Mouse (Mus musculus) erythroblast, embryonic 14.5 days (primary cell): ENCODE results near the gene Cd300c2. TPM values are rescaled to one million over a fixed set of nuclear protein-coding genes. Genes with fewer than 3 reads are reported as not detected.

ENCODE experiments used
- H3K27me3 ChIP-seq: 2 replicates; pipeline ENCODE4 v1.6.1; 2012; ENCODE audit warnings: inconsistent platforms; ENCODE audit not compliant: control insufficient read depth
- H3K36me3 ChIP-seq: 2 replicates; pipeline ENCODE4 v1.6.1; 2012; ENCODE audit warnings: mild to moderate bottlenecking, inconsistent platforms; ENCODE audit not compliant: control insufficient read depth
- H3K4me1 ChIP-seq: 2 replicates; pipeline ENCODE4 v1.6.1; 2012; ENCODE audit warnings: inconsistent platforms; ENCODE audit not compliant: control insufficient read depth
- H3K4me3 ChIP-seq: replicated peaks from 2 replicates; pipeline ENCODE3; 2012; ENCODE audit warnings: moderate library complexity, mild to moderate bottlenecking, inconsistent platforms
- H3K9me3 ChIP-seq: 2 replicates; pipeline ENCODE4 v1.6.1; 2012; ENCODE audit warnings: low read length, inconsistent platforms, mixed read lengths; ENCODE audit not compliant: control insufficient read depth
- GATA1 ChIP-seq: IDR thresholded peaks from 2 replicates; pipeline ENCODE4 v1.6.1; 2012; ENCODE audit warnings: low read length, inconsistent platforms, mixed read lengths
- TAL1 ChIP-seq: IDR thresholded peaks from 3 replicates; pipeline ENCODE4 v1.6.1; 2012; ENCODE audit warnings: low read length, inconsistent platforms, mixed read lengths
- polyA plus RNA-seq: library from polyadenylated mRNA; stranded (reverse); fragments of >175 nt; gene quantifications from 2 replicates; pipeline ENCODE4 v1.2.3, GENCODE M21; 2012

Gene Cd300c2
- polyA plus RNA-seq, 1 experiment: not detected

DNA sequence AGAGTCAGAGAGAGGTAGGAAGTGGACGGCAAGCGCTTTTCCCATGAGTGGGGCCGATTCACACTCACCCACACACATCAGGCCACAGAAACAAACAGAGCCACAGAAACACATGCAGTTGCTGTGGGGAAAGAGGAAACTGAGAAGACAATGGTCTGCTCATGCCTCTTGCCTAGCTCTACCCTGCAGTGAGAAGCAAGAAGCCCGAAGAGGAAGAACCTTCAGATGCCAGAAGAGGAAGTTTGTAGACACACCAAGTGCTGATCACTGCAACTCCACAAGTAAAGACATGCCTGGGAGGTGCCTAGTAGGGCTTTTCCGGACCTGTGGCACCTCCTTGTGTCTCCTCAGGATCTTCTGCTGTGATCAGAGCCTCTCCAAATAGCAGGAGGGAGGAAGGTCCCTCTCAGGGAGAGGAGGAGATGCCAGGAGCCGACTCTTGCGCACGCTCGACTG lies 32.9 kb downstream of the Cd300c2 start, which contains the start of gene Cd300c:
Gene Cd300c (minus strand): TSS at position 406 of the 456 bp plus-strand sequence.
- Histone ChIP-seq H3K36me3 (no peaks in the 10 kb centered on the region), H3K9me3 (no peaks in the 10 kb centered on the region), H3K27me3 (no peaks in the 10 kb centered on the region), H3K4me1 (no peaks in the 10 kb centered on the region), H3K4me3 (no peak within 1 kb of the TSS)
- TF ChIP-seq GATA1 (no peak), TAL1 (no peak)

DNA sequence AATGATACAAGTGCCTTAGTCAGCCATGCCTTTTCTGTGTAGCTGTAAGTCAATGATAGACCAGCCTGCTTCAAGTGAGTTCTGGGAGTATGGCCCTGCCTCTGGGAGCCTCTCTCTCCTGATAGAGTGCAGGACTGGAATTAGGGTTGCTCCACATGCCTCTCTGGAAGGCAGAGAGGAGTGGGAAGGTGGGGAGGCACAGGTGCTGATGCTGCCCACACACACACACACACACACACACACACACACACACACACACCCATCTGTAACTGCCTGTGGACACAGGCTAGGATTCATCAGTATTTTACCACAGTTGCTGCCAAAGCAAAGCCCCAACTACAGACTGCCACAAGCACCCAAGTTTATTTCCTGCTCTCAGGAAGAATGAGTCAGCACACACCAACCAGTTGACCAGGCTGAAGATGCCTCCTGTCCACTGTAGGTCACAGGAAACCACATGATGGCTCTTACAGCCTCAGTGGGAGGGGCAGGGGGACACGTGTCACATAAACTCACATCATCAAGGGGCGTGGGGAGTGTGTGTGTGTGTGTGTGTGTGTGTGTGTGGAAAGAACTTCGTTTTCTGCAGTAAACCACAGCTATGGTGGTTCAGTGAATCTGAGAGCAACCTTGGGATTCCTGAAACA lies 36.4 kb downstream of the Cd300c2 start:
- H3K27me3 ChIP-seq: no peaks in the 10 kb centered on the region
- TF ChIP-seq GATA1: no peak
- no peaks in the 10 kb centered on the region for H3K9me3 ChIP-seq
- no peaks in the 10 kb centered on the region for H3K4me1 ChIP-seq
- H3K4me3 ChIP-seq: no peak overlapping the region
- H3K36me3 ChIP-seq: no peaks in the 10 kb centered on the region

DNA sequence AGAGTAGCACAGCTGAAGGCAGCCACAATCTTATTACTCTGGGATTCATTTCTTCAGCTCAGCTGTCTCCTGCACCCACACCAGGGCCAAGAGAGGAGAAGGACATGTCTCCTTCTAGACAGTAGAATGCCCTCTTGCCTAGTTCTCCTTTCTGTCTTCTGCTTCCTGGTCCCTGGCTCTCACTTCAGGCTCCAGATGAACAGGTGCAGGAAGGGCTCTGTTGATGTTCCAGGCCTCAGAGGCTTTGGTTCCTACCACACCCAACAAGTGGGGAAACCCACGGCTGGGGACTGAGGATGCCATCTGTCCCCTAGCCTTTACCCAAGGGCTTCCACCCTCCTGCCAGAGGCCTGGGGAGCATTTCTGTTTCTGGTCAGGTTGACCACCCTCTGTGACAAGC lies 41.3 kb downstream of the Cd300c2 start:
- no peak for TF ChIP-seq GATA1
- no peak for TF ChIP-seq TAL1
- no peaks in the 10 kb centered on the region for H3K9me3 ChIP-seq

More for the DNA sequence above, 41.3 kb downstream of the Cd300c2 start:
- no peaks in the 10 kb centered on the region for H3K27me3 ChIP-seq
- no peak overlapping the region for H3K4me3 ChIP-seq
- H3K4me1 ChIP-seq: no peaks in the 10 kb centered on the region
- H3K36me3 ChIP-seq: no peaks in the 10 kb centered on the region

Other genes starting within 250 kb of the Cd300c2 start
- 0.04 TPM in 1 of 2 replicates, not detected in the other for gene Kif19a, start 236.5 kb downstream of the Cd300c2 start, polyA plus RNA-seq
- not detected in 2 replicates for gene Btbd17, start 205.9 kb downstream of the Cd300c2 start, polyA plus RNA-seq
- gene Gpr142, start 203.0 kb downstream of the Cd300c2 start, polyA plus RNA-seq: not detected in 2 replicates
- gene Gprc5c, start 150.7 kb downstream of the Cd300c2 start, polyA plus RNA-seq: 0.02 and 0.06 TPM in 2 replicates
- gene Cd300a, start 111.8 kb downstream of the Cd300c2 start, polyA plus RNA-seq: not detected in 2 replicates
- not detected in 2 replicates for gene Cd300lb, start 67.5 kb downstream of the Cd300c2 start, polyA plus RNA-seq
- gene Cd300c, start 32.7 kb downstream of the Cd300c2 start, polyA plus RNA-seq: not detected in 2 replicates
- not detected in 2 replicates for gene Cd300ld, start 12.0 kb downstream of the Cd300c2 start, polyA plus RNA-seq
- not detected in 2 replicates for gene Cd300ld2, start 14.3 kb upstream of the Cd300c2 start, polyA plus RNA-seq
- gene Cd300ld4, start 25.1 kb upstream of the Cd300c2 start, polyA plus RNA-seq: not detected in 2 replicates
- gene Cd300ld5, start 35.9 kb upstream of the Cd300c2 start, polyA plus RNA-seq: not detected in 2 replicates
- not detected in 2 replicates for gene Cd300ld3, start 46.5 kb upstream of the Cd300c2 start, polyA plus RNA-seq
- gene Cd300e, start 60.3 kb upstream of the Cd300c2 start, polyA plus RNA-seq: not detected in 2 replicates
- gene Rab37, start 89.6 kb upstream of the Cd300c2 start, polyA plus RNA-seq: 0.01 TPM in 1 of 2 replicates, not detected in the other
- gene Cd300lf, start 132.1 kb upstream of the Cd300c2 start, polyA plus RNA-seq: not detected in 2 replicates
- 1.8 and 2.1 TPM in 2 replicates for gene Slc9a3r1, start 161.5 kb upstream of the Cd300c2 start, polyA plus RNA-seq
- gene Tmem104, start 185.6 kb upstream of the Cd300c2 start, polyA plus RNA-seq: 0.21 and 0.29 TPM in 2 replicates
- gene Nat9, start 186.0 kb upstream of the Cd300c2 start, polyA plus RNA-seq: 0.99 and 1.5 TPM in 2 replicates